Mouse (Mus musculus) G1E (cell line): ENCODE measurements at regions not wholly inside any gene's neighbourhood (a gene's known extent, or its start where the extent isn't known, plus 50 kb on each side); places are given as distances from the start of the nearest gene placed in this dataset.

ENCODE experiments used
- CTCF ChIP-seq: IDR thresholded peaks from 2 replicates; pipeline ENCODE4 v1.5.1; 2012; ENCODE audit warnings: low read depth, low read length, inconsistent platforms, mixed read lengths
- GATA1 ChIP-seq: IDR thresholded peaks from 2 replicates; pipeline ENCODE4 v1.6.1; 2012; ENCODE audit warnings: borderline replicate concordance, low read length, inconsistent platforms, mixed read lengths
- TAL1 ChIP-seq: conservative IDR thresholded peaks from 2 replicates; pipeline ENCODE4 v1.6.1; 2012; ENCODE audit warnings: low read depth, low read length, inconsistent platforms, mixed read lengths

DNA sequence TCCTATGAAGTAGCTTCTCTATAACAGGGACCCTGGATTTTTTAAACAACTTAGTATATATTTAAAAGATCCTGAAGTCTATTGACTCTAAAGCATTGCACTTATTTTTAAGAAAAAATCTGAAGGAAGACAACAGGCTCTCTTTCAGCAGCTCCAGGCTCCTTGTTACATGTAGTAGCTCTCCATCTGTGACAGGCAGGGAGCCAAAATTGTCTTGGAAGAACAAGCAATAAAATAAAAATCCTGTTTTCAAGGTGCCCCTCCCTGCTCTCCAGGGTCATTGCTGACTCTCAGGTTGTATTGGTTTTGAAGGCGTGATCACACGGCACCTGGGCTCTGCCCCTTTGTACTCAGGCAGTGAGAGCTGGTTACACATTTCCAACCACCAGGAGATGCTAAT lies 397.1 kb downstream of the Gpat3 start:
- no peak for TF ChIP-seq TAL1
- TF ChIP-seq CTCF, result no peak
- TF ChIP-seq GATA1, result no peak
